Mouse (Mus musculus): Measurements from ENCODE around the gene Irak2. TPM values are rescaled to one million over a fixed set of nuclear protein-coding genes. Genes with fewer than 3 reads are reported as not detected.

Gene Irak2
- polyA plus RNA-seq, 1 experiment from 2014 or later = 6.7 TPM

- H3K4me1 ChIP-seq (ENCODE audit: control insufficient read depth, insufficient read depth, low read length) = no peaks in the 10 kb centered on the region
- no peak overlapping the region for H3K9ac ChIP-seq (ENCODE audit: low read depth, low read length)
- no peak overlapping the region for H3K27ac ChIP-seq (ENCODE audit: low read depth, low read length)
- no peak for ATAC-seq (replicated peaks; ENCODE audit: insufficient number of reproducible peaks, low FRiP score, low TSS enrichment)
- H3K4me2 ChIP-seq = no peak overlapping the region
- WGBS (ENCODE audit: insufficient replicate concordance) = 77% methylated on average over 14 of the region's 14 CpGs
- H3K36me3 ChIP-seq (ENCODE audit: control insufficient read depth, insufficient read depth, low read length) = no peaks in the 10 kb centered on the region
- H3K4me3 ChIP-seq (ENCODE audit: low read depth, low read length) = no peak overlapping the region
- no peaks in the 10 kb centered on the region for H3K27me3 ChIP-seq (ENCODE audit: control insufficient read depth, insufficient read depth, low read length)
- H3K9me3 ChIP-seq (replicated peaks; ENCODE audit: control insufficient read depth, low read length) = no peaks in the 10 kb centered on the region
These were observed 40.2 kb downstream of the Irak2 start for GRCm38 (mm10) chr6:113678246-113679012.

DNA sequence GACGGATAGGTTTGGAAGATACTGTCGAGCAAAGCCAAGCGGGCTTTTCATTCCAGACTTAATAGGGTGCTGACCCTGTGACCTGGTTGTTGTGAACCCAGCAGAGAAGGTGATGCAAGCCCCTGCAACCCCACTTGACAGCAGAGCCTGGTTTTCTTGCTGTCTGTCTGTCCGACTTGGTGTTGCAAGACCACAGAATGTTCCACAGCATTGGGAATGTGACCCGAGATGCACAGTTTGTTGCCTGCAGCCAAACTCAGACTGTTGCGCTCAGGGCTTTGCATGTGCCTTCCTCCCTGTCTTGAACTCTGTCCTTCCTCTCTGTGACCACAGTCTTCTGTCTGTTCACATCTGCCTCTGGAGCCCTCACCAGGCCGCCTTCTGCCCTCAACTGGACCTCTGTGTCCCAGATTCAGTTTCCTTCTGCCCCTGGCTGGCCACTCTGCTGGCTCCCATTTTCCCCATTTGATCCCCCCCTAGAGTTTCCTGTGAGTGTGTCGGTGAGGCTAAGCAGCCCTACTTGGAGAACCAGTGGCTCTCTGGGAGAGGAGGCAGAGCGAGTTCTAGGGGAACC is 41.8 kb downstream of the Irak2 start:
- no peak overlapping the region for H3K4me2 ChIP-seq
- H3K9ac ChIP-seq (ENCODE audit: low read depth, low read length) = no peak overlapping the region
- H3K4me3 ChIP-seq (ENCODE audit: low read depth, low read length) = no peak overlapping the region
- no peak for ATAC-seq (replicated peaks; ENCODE audit: insufficient number of reproducible peaks, low FRiP score, low TSS enrichment)
- no peak overlapping the region for H3K27ac ChIP-seq (ENCODE audit: low read depth, low read length)
- no peaks in the 10 kb centered on the region for H3K27me3 ChIP-seq (ENCODE audit: control insufficient read depth, insufficient read depth, low read length)
- H3K9me3 ChIP-seq (replicated peaks; ENCODE audit: control insufficient read depth, low read length) = no peaks in the 10 kb centered on the region
- WGBS (ENCODE audit: insufficient replicate concordance) = 63% methylated on average over 9 of the region's 9 CpGs
- no peaks in the 10 kb centered on the region for H3K36me3 ChIP-seq (ENCODE audit: control insufficient read depth, insufficient read depth, low read length)
- no peaks in the 10 kb centered on the region for H3K4me1 ChIP-seq (ENCODE audit: control insufficient read depth, insufficient read depth, low read length)

GRCm38 (mm10) chr6:113681271-113681670 is 43.0 kb downstream of the Irak2 start:
- Histone ChIP-seq H3K36me3 (ENCODE audit: control insufficient read depth, insufficient read depth, low read length) (no peaks in the 10 kb centered on the region), H3K4me2 (no peak overlapping the region), H3K27me3 (ENCODE audit: control insufficient read depth, insufficient read depth, low read length) (no peaks in the 10 kb centered on the region), H3K27ac (ENCODE audit: low read depth, low read length) (no peak overlapping the region), H3K9ac (ENCODE audit: low read depth, low read length) (no peak overlapping the region), H3K4me3 (ENCODE audit: low read depth, low read length) (no peak overlapping the region), H3K9me3 (replicated peaks; ENCODE audit: control insufficient read depth, low read length) (no peaks in the 10 kb centered on the region), H3K4me1 (ENCODE audit: control insufficient read depth, insufficient read depth, low read length) (no peaks in the 10 kb centered on the region)
- 17% methylated on average over 4 of the region's 4 CpGs for WGBS (ENCODE audit: insufficient replicate concordance)
- peak; percentile 69 for ATAC-seq (replicated peaks; ENCODE audit: insufficient number of reproducible peaks, low FRiP score, low TSS enrichment)

DNA sequence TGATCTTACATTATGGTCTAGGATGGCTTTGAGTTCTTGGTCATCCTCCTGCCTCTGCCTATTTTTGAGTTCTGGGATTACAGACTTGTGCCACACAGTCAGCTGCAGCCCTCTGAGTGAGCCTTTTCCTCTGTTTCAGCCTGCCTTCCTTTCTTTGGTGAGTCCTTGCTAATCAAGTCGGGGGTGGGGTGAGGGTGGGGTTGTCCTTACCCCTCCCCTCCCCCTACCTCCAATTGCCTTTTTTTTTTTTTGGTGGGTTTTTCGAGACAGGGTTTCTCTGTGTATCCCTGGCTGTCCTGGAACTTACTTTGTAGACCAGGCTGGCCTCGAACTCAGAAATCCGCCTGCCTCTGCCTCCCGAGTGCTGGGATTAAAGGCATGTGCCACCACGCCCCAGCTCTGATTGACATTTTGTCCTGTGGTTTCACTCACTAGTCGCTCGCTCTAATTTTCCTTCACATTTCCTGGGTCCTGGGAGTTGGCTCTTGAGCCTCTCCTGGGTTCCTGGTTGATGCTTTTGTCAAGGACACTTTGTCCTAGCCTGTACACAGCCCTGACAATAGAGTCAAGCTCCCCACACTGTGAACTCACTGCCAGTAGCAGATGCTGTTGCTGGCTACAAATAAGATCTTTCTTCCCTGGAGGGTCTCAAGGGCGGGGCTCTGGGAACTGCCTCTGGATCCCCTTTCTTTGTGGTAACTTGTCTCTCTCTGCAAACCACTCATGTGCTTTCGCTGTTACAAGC is 45.0 kb downstream of the Irak2 start:
- no peaks in the 10 kb centered on the region for H3K27me3 ChIP-seq (ENCODE audit: control insufficient read depth, insufficient read depth, low read length)
- no peak overlapping the region for H3K27ac ChIP-seq (ENCODE audit: low read depth, low read length)
- H3K4me3 ChIP-seq (ENCODE audit: low read depth, low read length) = no peak overlapping the region
- H3K9ac ChIP-seq (ENCODE audit: low read depth, low read length) = no peak overlapping the region
- ATAC-seq (replicated peaks; ENCODE audit: insufficient number of reproducible peaks, low FRiP score, low TSS enrichment) = no peak
- H3K4me2 ChIP-seq = no peak overlapping the region
- no peaks in the 10 kb centered on the region for H3K9me3 ChIP-seq (replicated peaks; ENCODE audit: control insufficient read depth, low read length)
- peaks cover 9% of the 10 kb centered on the region for H3K4me1 ChIP-seq (ENCODE audit: control insufficient read depth, insufficient read depth, low read length)
- 79% methylated on average over 10 of the region's 10 CpGs for WGBS (ENCODE audit: insufficient replicate concordance)
- no peaks in the 10 kb centered on the region for H3K36me3 ChIP-seq (ENCODE audit: control insufficient read depth, insufficient read depth, low read length)

- no peak overlapping the region for H3K9ac ChIP-seq (ENCODE audit: low read depth, low read length)
- H3K27ac ChIP-seq (ENCODE audit: low read depth, low read length) = no peak overlapping the region
These were observed 48.4 kb downstream of the Irak2 start for GRCm38 (mm10) chr6:113686551-113687125.

GRCm38 (mm10) chr6:113690008-113690399 is 51.7 kb downstream of the Irak2 start:
- peak overlapping the region; percentile 95 for H3K27ac ChIP-seq (ENCODE audit: low read depth, low read length)
- ATAC-seq (replicated peaks; ENCODE audit: insufficient number of reproducible peaks, low FRiP score, low TSS enrichment) = peak; percentile 15; the same call in 1 of the 2 replicates
- no peaks in the 10 kb centered on the region for H3K9me3 ChIP-seq (replicated peaks; ENCODE audit: control insufficient read depth, low read length)
- H3K4me2 ChIP-seq = peak overlapping the region; percentile 66
- WGBS (ENCODE audit: insufficient replicate concordance) = 8% methylated on average over 7 of the region's 7 CpGs
- peaks cover 39% of the 10 kb centered on the region for H3K4me1 ChIP-seq (ENCODE audit: control insufficient read depth, insufficient read depth, low read length)
- H3K9ac ChIP-seq (ENCODE audit: low read depth, low read length) = peak overlapping the region; percentile 71; the same call in 1 of the 2 replicates
- H3K36me3 ChIP-seq (ENCODE audit: control insufficient read depth, insufficient read depth, low read length) = no peaks in the 10 kb centered on the region
- H3K4me3 ChIP-seq (ENCODE audit: low read depth, low read length) = no peak overlapping the region; the same call in 1 of the 2 replicates
- no peaks in the 10 kb centered on the region for H3K27me3 ChIP-seq (ENCODE audit: control insufficient read depth, insufficient read depth, low read length)

More at GRCm38 (mm10) chr6:113686551-113687125, 48.4 kb downstream of the Irak2 start:
- Histone ChIP-seq H3K27me3 (ENCODE audit: control insufficient read depth, insufficient read depth, low read length) (no peaks in the 10 kb centered on the region), H3K4me2 (no peak overlapping the region), H3K4me3 (ENCODE audit: low read depth, low read length) (no peak overlapping the region), H3K9me3 (replicated peaks; ENCODE audit: control insufficient read depth, low read length) (no peaks in the 10 kb centered on the region), H3K36me3 (ENCODE audit: control insufficient read depth, insufficient read depth, low read length) (no peaks in the 10 kb centered on the region), H3K4me1 (ENCODE audit: control insufficient read depth, insufficient read depth, low read length) (peaks cover 30% of the 10 kb centered on the region)
- WGBS (ENCODE audit: insufficient replicate concordance) = 44% methylated on average over 8 of the region's 8 CpGs
- no peak for ATAC-seq (replicated peaks; ENCODE audit: insufficient number of reproducible peaks, low FRiP score, low TSS enrichment)

GRCm38 (mm10) chr6:113690400-113691083 is 52.3 kb downstream of the Irak2 start:
- peak overlapping the region; percentile 95 for H3K27ac ChIP-seq (ENCODE audit: low read depth, low read length)
- 1% methylated on average over 13 of the region's 14 CpGs for WGBS (ENCODE audit: insufficient replicate concordance)
- ATAC-seq (replicated peaks; ENCODE audit: insufficient number of reproducible peaks, low FRiP score, low TSS enrichment) = peak; percentile 89
- H3K4me3 ChIP-seq (ENCODE audit: low read depth, low read length) = peak overlapping the region; percentile 28; the same call in 1 of the 2 replicates
- H3K36me3 ChIP-seq (ENCODE audit: control insufficient read depth, insufficient read depth, low read length) = no peaks in the 10 kb centered on the region
- peak overlapping the region; percentile 66 for H3K4me2 ChIP-seq
- H3K9ac ChIP-seq (ENCODE audit: low read depth, low read length) = peak overlapping the region; percentile 71
- H3K27me3 ChIP-seq (ENCODE audit: control insufficient read depth, insufficient read depth, low read length) = no peaks in the 10 kb centered on the region
- H3K4me1 ChIP-seq (ENCODE audit: control insufficient read depth, insufficient read depth, low read length) = peaks cover 39% of the 10 kb centered on the region
- H3K9me3 ChIP-seq (replicated peaks; ENCODE audit: control insufficient read depth, low read length) = no peaks in the 10 kb centered on the region

- Histone ChIP-seq H3K9ac (ENCODE audit: low read depth, low read length) (peak overlapping the region; percentile 71), H3K4me1 (ENCODE audit: control insufficient read depth, insufficient read depth, low read length) (peaks cover 42% of the 10 kb centered on the region)
- WGBS (ENCODE audit: insufficient replicate concordance) = 55% methylated on average over 4 of the region's 4 CpGs
These were observed 52.8 kb downstream of the Irak2 start for GRCm38 (mm10) chr6:113691084-113691462.

More at GRCm38 (mm10) chr6:113691084-113691462, 52.8 kb downstream of the Irak2 start:
- no peaks in the 10 kb centered on the region for H3K9me3 ChIP-seq (replicated peaks; ENCODE audit: control insufficient read depth, low read length)
- H3K36me3 ChIP-seq (ENCODE audit: control insufficient read depth, insufficient read depth, low read length) = no peaks in the 10 kb centered on the region
- peak overlapping the region; percentile 95 for H3K27ac ChIP-seq (ENCODE audit: low read depth, low read length)
- H3K4me2 ChIP-seq = peak overlapping the region; percentile 66
- H3K4me3 ChIP-seq (ENCODE audit: low read depth, low read length) = peak overlapping the region; percentile 28; the same call in 1 of the 2 replicates
- peak; percentile 5; the same call in 1 of the 2 replicates for ATAC-seq (replicated peaks; ENCODE audit: insufficient number of reproducible peaks, low FRiP score, low TSS enrichment)
- H3K27me3 ChIP-seq (ENCODE audit: control insufficient read depth, insufficient read depth, low read length) = no peaks in the 10 kb centered on the region
